Mouse (Mus musculus) splenic B cell, adult 2 months (primary cell): Measurements from ENCODE around the gene Klc4.

ENCODE experiments used
- DNase-seq: peaks from one replicate; pipeline ENCODE4 v3.0.0-alpha.2; 2011; ENCODE audit warnings: low read depth, low spot score
- H3K27me3 ChIP-seq: 2 replicates; pipeline ENCODE4 v1.6.1; 2012; ENCODE audit warnings: mild to moderate bottlenecking, low read length, moderate library complexity, mixed read lengths; ENCODE audit not compliant: control insufficient read depth, poor library complexity, insufficient read depth, severe bottlenecking
- H3K36me3 ChIP-seq: 2 replicates; pipeline ENCODE4 v1.6.1; 2012; ENCODE audit warnings: mild to moderate bottlenecking, low read length, moderate library complexity, mixed read lengths; ENCODE audit not compliant: control insufficient read depth, poor library complexity, insufficient read depth, severe bottlenecking

The Klc4 gene

DNA sequence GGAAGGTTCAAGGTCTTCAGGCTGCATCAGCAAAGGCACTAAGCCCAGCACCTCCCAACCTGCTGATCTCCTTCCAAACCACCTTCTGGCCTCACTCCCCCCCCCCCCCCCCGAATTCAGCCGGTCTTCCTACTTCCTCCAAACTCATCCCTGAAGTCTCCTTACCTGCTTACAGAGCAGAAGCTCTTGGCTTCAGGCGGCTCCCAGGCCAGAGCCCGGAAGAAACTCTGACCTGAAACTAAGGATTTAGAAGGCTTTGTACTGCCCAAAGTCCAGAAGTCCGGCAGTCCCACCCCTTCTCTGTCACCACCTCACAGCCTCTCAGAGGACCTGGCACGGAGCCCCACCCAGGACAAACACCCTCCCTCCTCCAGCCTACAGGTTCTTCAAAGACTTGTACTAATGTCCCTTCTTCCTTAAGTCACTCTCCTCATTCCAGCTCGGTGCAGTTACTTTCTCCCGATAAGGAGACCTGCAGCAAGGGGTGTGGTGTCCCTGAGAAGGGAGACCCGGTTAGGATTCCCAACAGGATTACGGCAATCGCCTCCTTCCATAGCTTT is 826 bp downstream of the Klc4 start:
- Histone ChIP-seq H3K27me3 (no peaks in the 10 kb centered on the region), H3K36me3 (peaks cover 1% of the 10 kb centered on the region; the same call in 1 of the 2 replicates)
- peak; percentile 17 for DNase-seq

DNA sequence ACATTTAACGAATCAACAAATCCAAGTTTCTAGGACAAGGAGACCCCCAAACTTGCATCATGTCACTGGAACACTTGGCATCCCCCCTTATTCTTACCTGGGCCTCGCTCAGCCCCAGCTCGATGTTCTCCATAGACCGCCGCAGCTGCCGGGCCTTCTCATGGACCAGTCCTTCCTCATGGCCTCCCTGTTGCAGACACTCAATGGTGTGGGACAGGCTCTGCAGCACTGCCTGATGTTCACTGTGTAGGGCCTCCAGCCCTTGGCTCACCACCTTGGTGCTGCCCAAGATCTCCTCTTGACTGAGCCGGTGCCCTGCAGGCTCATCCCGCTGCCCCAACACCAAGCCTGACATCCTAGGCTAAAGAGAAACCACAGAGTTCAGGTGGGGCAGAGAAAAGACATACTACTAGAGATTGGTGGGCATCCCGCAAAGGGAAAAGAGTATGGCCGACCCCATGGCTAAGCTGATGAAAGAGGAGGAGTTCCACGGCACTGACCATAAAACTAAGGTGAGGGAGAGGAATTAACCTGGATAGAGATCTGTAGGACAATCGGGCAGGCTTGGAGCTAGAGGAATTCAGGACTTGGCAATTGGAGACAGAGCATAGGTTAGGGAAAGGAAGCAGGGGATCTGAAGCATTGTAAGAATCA is 1.5 kb downstream of the Klc4 start:
- H3K36me3 ChIP-seq: peaks cover 1% of the 10 kb centered on the region; the same call in 1 of the 2 replicates
- no peak for DNase-seq
- no peaks in the 10 kb centered on the region for H3K27me3 ChIP-seq

DNA sequence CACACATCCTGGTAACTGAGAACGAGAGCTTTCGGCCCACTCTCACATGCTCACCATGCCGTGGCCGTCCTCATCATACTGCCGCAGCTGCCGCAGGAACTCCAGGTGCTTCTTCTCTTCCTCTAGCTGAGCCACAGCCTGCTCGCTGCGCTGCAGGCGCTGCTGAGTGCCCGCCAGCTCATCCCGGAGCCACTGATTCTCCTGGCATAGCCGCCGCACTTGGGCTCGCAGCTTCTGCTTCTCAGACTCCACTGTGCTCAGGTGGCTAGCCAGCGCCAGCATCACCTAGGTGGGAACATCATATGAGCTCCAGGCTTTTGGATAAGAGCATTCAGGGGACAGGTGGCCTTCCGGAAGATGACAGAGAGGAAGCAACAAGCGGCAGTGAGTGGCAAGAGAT is 3.8 kb downstream of the Klc4 start:
- DNase-seq: no peak
- peaks cover 1% of the 10 kb centered on the region; the same call in 1 of the 2 replicates for H3K36me3 ChIP-seq
- H3K27me3 ChIP-seq: no peaks in the 10 kb centered on the region

DNA sequence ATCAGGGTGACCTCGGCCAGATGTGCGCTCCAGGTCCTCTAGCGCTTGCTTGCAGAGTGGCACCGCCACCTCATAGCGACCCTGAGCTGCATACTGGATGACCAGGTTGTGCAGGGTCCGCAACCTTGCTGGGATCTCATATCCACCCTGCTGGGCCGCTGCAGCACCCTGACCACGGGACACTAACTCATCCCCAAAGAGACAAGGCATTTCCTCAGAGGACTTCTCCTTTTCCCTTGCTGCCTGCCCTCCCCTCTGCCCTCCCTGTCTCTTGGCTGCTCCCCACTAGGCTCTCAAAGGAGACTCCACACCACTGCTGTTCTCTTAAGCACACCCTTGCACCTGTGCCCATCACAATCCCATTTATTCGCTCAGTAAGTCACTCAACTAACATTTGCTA is 5.9 kb downstream of the Klc4 start:
- no peak for DNase-seq
- Histone ChIP-seq H3K36me3 (peaks cover 1% of the 10 kb centered on the region; the same call in 1 of the 2 replicates), H3K27me3 (no peaks in the 10 kb centered on the region)

DNA sequence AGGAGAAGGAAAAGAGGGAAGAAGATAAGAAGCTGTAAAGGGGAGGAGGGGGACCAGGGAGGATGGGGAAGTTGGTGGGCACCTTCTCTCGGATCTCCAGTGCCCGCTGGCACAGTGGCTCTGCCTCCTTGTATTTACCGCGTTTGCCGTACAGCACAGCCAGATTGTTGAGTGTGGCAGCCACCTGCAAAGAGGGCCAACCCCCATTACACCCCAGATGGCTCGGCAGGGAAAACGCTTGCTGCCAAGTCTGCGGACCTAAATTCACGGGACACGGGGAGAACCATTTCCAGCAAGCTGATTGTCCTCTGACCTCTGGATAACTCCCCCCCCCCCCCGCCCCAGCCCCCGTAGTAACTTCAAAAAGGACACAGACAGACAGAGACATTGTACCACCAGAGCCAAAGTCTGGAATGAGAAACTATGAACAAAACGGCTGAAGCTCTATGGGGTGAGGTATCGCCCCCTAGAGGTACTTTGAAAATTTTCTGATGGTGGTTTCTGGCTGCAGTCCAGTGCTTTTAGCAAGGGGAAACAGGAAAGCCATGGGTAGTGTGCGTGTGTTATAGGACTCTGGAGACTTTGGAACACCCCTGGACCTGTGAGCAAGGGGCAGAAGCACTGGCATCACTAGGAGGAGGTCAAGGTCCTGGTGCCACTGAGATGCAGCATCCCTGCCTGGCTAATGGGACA is 8.8 kb downstream of the Klc4 start:
- H3K36me3 ChIP-seq: peaks cover 1% of the 10 kb centered on the region; the same call in 1 of the 2 replicates
- no peaks in the 10 kb centered on the region for H3K27me3 ChIP-seq
- peak; percentile 77 for DNase-seq

DNA sequence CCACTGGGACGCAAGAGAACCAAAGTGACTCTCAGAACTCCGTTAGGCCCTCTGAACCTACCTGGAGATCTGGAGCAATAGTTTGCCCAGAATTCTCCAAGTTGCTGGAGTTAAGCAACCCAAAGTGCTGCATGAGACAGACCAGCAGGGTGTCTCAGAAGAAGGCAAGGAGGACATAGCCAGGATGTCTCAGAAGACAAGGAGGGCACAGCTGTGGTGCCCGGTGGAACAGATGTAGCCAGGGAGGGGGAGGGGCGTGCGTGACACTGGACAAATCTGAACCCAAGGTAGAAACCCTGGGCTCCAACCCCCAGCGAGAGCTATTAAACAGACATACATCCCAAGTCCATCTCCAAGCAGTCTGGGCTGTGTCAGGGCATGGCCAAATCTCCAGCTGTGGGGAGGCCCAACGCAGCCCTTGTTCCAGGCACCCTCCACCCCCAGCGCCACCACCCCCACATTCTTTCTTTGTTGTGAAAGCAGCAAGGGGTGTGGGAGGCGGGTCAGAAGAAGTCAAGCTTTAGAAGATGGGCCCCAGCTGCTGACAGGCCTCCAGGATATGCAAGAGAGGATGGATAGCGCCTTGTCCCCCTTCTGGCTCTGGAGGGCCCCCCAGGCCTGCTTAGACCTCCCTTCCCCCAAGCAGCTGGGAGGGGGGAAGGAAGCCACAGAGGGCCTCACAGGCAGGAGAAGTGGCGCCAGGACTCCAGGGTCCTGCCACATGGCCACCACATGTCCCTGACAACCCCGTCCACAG is 16.0 kb downstream of the Klc4 start:
- DNase-seq: no peak
- H3K36me3 ChIP-seq: no peaks in the 10 kb centered on the region

DNA sequence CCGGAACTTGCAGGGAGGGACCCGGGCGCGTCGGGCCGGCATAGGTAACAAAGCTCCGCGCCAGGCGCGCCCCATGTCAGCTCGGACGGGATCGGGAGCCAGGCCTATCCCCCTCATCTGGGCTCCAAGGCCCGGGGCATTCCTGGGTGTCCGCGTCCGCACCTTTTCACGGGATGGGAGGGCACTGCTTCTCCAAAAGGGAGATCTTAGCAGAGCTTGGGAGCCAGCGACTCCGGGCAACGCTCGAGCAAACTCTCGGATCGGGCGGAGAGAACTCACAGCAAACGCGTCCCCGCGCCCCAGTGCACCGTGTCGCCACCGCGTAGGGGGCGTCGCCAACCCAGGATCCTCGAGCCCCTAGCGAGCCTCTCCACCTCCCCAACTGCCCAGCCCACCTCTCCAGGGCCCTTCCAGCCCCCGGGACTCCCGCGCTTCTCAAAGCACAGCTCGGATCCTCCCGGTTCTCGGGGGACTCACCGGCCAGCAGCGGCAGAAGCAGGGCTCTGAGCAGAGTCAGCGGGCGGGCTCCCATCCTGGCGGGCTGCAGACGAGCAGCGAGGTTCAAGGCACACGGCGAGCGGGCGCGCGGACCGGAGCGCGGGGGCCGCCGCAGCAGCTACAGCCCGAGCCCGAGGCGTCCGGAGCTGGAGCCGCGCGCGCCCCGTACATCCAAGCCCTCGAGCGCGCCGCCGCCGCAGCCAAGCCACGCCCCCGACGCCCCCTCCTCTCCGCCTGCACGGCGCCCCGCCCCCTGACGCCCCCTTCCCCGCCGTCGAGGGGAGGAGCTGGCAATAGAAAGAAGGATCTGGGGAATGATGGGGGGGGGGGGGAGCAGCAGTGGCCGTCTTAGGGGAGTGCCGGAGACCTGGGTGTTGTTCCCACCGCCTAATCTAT is 16.8 kb downstream of the Klc4 start, which contains the start of gene Ptk7:
Gene Ptk7, minus strand, starts transcription at position 714 of the 894 bp plus-strand sequence.
- no peaks in the 10 kb centered on the region for H3K36me3 ChIP-seq
- no peak for DNase-seq
- H3K27me3 ChIP-seq: no peaks in the 10 kb centered on the region

More for the DNA sequence above, 16.0 kb downstream of the Klc4 start:
- H3K27me3 ChIP-seq: no peaks in the 10 kb centered on the region

DNA sequence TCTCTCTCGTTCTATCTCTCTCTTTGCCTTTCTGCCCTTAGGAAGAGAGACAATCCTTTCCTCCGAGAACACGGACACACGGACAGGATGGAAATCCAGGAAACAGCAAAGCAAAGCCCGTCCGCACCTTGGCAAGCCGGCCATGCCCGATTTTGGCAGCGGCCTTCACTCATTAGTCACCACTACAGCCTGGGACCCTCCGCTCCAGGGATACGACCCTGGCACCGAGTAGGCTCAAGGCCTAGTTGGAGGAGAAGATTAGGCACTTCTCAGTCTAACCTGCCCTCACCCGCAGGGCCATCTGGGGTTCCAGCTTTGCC is 17.4 kb downstream of the Klc4 start:
- no peaks in the 10 kb centered on the region for H3K36me3 ChIP-seq
- no peaks in the 10 kb centered on the region for H3K27me3 ChIP-seq
- DNase-seq: no peak

DNA sequence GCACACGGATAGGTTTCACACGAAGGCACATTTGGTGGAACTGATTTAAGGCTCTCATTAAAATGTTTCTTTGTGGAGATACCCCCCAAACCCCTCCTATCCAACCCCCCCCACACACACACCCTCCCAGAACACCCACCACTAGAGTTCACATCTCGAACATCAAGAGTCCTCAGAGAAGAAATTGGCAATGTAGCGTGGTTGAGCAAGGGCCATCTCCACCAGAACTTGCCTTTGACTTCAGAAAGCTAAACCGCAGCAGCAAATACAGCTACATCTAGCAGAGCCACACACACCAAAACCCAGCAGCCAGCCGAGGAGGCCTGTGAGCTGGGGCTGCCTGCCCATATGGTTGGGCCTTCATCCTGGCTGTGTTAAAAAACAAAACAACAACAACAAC is 18.4 kb downstream of the Klc4 start:
- Histone ChIP-seq H3K36me3 (no peaks in the 10 kb centered on the region), H3K27me3 (no peaks in the 10 kb centered on the region)
- DNase-seq: no peak

DNA sequence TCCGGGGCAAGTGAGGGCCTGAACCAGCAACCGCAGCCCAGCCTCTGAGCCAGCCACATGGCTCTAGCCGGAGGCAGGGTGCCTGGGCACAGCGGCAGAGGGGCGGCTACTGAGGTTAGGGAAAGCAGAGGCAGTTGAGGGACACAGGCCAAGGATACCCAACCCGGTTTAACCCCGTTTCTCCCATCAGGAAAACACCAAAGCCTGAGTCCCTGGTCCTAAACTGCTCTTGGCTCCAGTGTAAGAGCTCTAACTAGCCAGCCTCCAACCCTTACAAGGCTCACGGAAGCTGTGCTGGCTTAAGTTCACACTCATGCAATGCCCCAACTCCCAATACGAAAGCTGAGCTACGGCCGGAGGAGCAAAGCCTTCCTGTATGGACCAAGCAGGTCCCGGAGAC is 21.2 kb downstream of the Klc4 start:
- H3K27me3 ChIP-seq: no peaks in the 10 kb centered on the region
- H3K36me3 ChIP-seq: no peaks in the 10 kb centered on the region
- DNase-seq: no peak

DNA sequence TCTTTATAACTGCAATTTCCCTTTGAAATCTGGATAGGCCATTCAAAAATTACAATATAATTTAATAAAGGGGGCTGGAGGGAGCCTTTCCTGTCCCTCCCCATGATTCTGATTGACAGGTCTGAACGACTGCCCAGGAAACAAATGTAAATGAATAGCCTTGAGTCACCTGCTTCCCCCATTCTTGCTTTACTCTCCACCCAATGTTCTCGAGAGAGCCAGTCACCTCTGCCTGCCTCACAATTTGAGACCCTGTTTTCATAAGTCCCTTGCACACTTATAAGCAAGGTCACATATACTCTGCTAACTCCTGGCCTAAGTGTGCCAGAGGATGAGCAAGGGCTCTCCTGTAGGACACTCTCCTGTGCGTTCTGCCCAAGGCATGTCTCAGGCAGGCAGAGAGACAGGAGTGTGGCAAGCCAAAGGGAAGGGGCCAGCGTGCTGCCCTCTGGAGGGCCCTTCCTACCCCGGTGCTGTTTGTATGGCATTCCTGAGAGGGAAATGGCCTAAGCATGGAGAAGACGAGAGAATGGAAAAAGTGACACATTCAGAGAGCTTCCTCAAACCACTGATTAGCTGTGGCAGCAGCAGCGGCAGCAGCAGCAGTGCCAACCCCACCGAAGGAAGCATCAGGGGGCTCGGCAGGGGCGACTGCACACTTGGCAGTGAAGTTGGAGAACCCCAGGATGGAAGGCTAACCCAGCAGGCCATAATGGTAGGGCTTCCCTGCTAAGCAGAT is 21.8 kb downstream of the Klc4 start:
- DNase-seq: no peak
- Histone ChIP-seq H3K27me3 (no peaks in the 10 kb centered on the region), H3K36me3 (no peaks in the 10 kb centered on the region)

DNA sequence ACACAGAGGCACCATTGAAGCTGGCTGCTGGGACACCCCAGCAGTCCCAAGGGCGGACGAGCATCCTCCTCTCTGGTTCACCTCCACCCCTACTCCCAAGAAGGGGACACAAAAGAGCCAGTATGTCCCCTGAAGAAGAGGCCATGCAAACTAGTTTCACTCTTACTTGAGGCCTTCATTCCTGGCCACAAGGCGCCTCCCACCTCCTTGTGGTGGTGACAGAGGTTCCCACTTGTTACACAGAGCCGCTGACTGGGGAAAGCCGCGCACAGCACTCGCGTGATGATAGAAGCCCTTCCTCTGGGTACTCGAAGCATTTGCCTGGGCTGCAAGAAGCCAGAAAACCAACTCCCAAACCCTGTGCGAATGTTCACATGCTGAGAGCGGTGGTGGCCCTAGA is 23.6 kb downstream of the Klc4 start:
- no peak for DNase-seq
- Histone ChIP-seq H3K27me3 (no peaks in the 10 kb centered on the region), H3K36me3 (no peaks in the 10 kb centered on the region)

DNA sequence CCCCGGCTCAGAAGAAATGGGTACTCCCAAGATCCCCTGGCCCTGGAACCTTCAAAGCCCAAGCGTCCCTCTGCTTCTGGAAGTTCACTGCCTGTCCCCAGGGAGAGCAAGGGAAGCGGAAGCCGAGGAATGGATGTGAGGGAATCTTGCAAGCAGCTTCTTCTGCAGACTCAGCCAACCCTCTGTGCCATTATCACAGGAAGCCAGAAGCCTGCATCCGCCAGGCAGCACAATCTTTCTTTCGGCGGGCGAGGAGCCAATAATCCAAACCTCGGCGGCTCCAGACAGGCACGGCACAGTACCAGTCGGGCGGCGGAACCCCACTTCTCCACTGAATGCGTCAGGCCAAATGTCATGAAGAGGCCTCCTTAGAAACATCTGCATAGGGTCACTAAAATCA is 24.5 kb downstream of the Klc4 start:
- Histone ChIP-seq H3K27me3 (no peaks in the 10 kb centered on the region), H3K36me3 (no peaks in the 10 kb centered on the region)
- DNase-seq: no peak
